Mouse (Mus musculus) liver, embryonic 14.5 days (tissue): ENCODE measurements around the gene Traf1. TPM values are rescaled to one million over a fixed set of nuclear protein-coding genes. Genes with fewer than 3 reads are reported as not detected.

Experiments
- ATAC-seq: fragments of 200-750 bp; cut with Nextera tagmentation; 2 replicates; pipeline ENCODE4 v1.8.0; 2017; ENCODE audit warnings: moderate number of reproducible peaks, mild to moderate bottlenecking, moderate library complexity; ENCODE audit not compliant: insufficient read depth
- DNase-seq, 3 experiments: peaks; one replicate each; pipeline ENCODE4 v3.0.0-alpha.2; 2012 to 2013; ENCODE audit warnings: low read depth in 3 of 3, low spot score in 3 of 3
- H3K27ac ChIP-seq: fragments of 300-500 bp; sonication (generic); 2 replicates; pipeline ENCODE4 v1.5.1; 2014; ENCODE audit warnings: moderate library complexity, mild to moderate bottlenecking, control low read depth, inconsistent platforms
- H3K27me3 ChIP-seq: fragments of 300-500 bp; sonication (generic); 2 replicates; pipeline ENCODE4 v1.6.1; 2014; ENCODE audit warnings: mild to moderate bottlenecking, low read length, moderate library complexity; ENCODE audit not compliant: control insufficient read depth, insufficient read depth
- H3K36me3 ChIP-seq: fragments of 300-500 bp; sonication (generic); replicated peaks from 2 replicates; pipeline ENCODE4 v1.6.1; 2014; ENCODE audit warnings: low read depth; ENCODE audit not compliant: control insufficient read depth, insufficient read depth
- H3K4me1 ChIP-seq, 2 experiments: fragments of 200-500 bp in 1 of 2; fragments of 300-500 bp in 1 of 2; sonication (generic) in 1 of 2; replicated peaks; 2 replicates each; pipeline ENCODE4 v1.6.1; 2012 to 2014; ENCODE audit warnings: antibody characterized with exemption in 1 of 2, inconsistent platforms in 1 of 2, low read length in 1 of 2; ENCODE audit not compliant: control insufficient read depth in 2 of 2, insufficient read depth in 2 of 2
- H3K4me2 ChIP-seq: fragments of 300-500 bp; sonication (generic); 2 replicates; pipeline ENCODE4 v1.6.1; 2014; ENCODE audit warnings: low read depth, mild to moderate bottlenecking, control low read depth, moderate library complexity
- H3K4me3 ChIP-seq, 2 experiments: fragments of 200-500 bp in 1 of 2; fragments of 300-500 bp in 1 of 2; sonication (generic) in 1 of 2; 2 replicates each; pipeline ENCODE4 v1.5.1; 2012 to 2014; ENCODE audit warnings: low read depth in 2 of 2, low read length in 2 of 2, mild to moderate bottlenecking in 2 of 2, control low read depth in 1 of 2, inconsistent platforms in 1 of 2, moderate library complexity in 1 of 2; ENCODE audit not compliant: insufficient read depth in 1 of 2
- H3K9ac ChIP-seq: fragments of 300-500 bp; sonication (generic); replicated peaks from 2 replicates; pipeline ENCODE4 v1.6.1; 2014; ENCODE audit warnings: mild to moderate bottlenecking, control low read depth, moderate library complexity
- H3K9me3 ChIP-seq: fragments of 300-500 bp; sonication (generic); 2 replicates; pipeline ENCODE4 v1.6.1; 2016; ENCODE audit warnings: low read length, mixed read lengths; ENCODE audit not compliant: control insufficient read depth
- CTCF ChIP-seq: IDR thresholded peaks from 2 replicates; pipeline ENCODE4 v1.5.1; 2016; ENCODE audit warnings: antibody characterized with exemption, low read depth, control low read depth
- EP300 ChIP-seq: IDR thresholded peaks from 2 replicates; pipeline ENCODE4 v1.6.1; 2016; ENCODE audit warnings: antibody characterized with exemption, low read depth
- WGBS: fragments of 180-500 bp; shearing (Covaris S2); extraction: QIAGEN DNeasy Blood & Tissue Kit; methylation state at CpG from one replicate; pipeline ENCODE4 v1.1.7; 2014; ENCODE audit not compliant: insufficient replicate concordance; 5-methylcytosine and 5-hydroxymethylcytosine counted together
- polyA plus RNA-seq, 2 experiments: library from polyadenylated mRNA; depleted of rRNA in 1 of 2; stranded (reverse) in 1 of 2; unstranded in 1 of 2; fragments of >200 nt; fragmentation: Nextera tagmentation in 1 of 2; extraction: Ambion mirVana in 1 of 2; gene quantifications; 2 replicates each; pipeline versions ENCODE4 v1.2.1 to v1.2.3; 2012 to 2014

The Traf1 gene
- polyA plus RNA-seq, 2 experiments = 0.07 TPM; not detected in 1

- ATAC-seq (no peak), DNase-seq (no peak)
- 66% methylated on average over 13 of the region's 13 CpGs for WGBS
Observed at GRCm38 (mm10) chr2:34943556-34944120, 17.9 kb downstream of the Traf1 start.

GRCm38 (mm10) chr2:34941061-34941675 is 20.4 kb downstream of the Traf1 start:
- Histone ChIP-seq H3K9ac (no peak overlapping the region), H3K27ac (no peak overlapping the region), H3K36me3 (no peaks in the 10 kb centered on the region), H3K4me2 (no peak overlapping the region), H3K27me3 (no peaks in the 10 kb centered on the region), H3K4me1 (no peaks in the 10 kb centered on the region; a peak in 1 of 4 replicates), H3K9me3 (no peaks in the 10 kb centered on the region), H3K4me3 (no peak overlapping the region)
- no peak for DNase-seq
- TF ChIP-seq CTCF = no peak
- no peak for TF ChIP-seq EP300
- WGBS = 61% methylated on average over 11 of the region's 11 CpGs
- ATAC-seq = no peak

More at GRCm38 (mm10) chr2:34943556-34944120, 17.9 kb downstream of the Traf1 start:
- no peak for TF ChIP-seq CTCF
- TF ChIP-seq EP300 = no peak
- Histone ChIP-seq H3K4me1 (no peaks in the 10 kb centered on the region; a peak in 1 of 4 replicates), H3K4me3 (no peak overlapping the region), H3K27ac (no peak overlapping the region), H3K4me2 (no peak overlapping the region), H3K9me3 (no peaks in the 10 kb centered on the region), H3K9ac (no peak overlapping the region), H3K36me3 (no peaks in the 10 kb centered on the region), H3K27me3 (no peaks in the 10 kb centered on the region)

- Histone ChIP-seq H3K9me3 (no peaks in the 10 kb centered on the region), H3K9ac (no peak overlapping the region), H3K4me1 (no peaks in the 10 kb centered on the region; a peak in 1 of 4 replicates), H3K4me3 (no peak overlapping the region), H3K4me2 (no peak overlapping the region), H3K36me3 (no peaks in the 10 kb centered on the region), H3K27ac (no peak overlapping the region), H3K27me3 (no peaks in the 10 kb centered on the region)
- ATAC-seq (no peak), DNase-seq (no peak)
- WGBS = 71% methylated on average over 5 of the region's 5 CpGs
- no peak for TF ChIP-seq CTCF
- TF ChIP-seq EP300 = no peak
Observed at GRCm38 (mm10) chr2:34940246-34940645, 21.3 kb downstream of the Traf1 start.

- Histone ChIP-seq H3K36me3 (no peaks in the 10 kb centered on the region), H3K27ac (no peak overlapping the region), H3K4me3 (no peak overlapping the region), H3K9me3 (no peaks in the 10 kb centered on the region), H3K27me3 (no peaks in the 10 kb centered on the region), H3K9ac (no peak overlapping the region), H3K4me1 (no peaks in the 10 kb centered on the region), H3K4me2 (no peak overlapping the region)
- 26% methylated on average over 8 of the region's 8 CpGs for WGBS
- TF ChIP-seq CTCF = no peak
- ATAC-seq (no peak), DNase-seq (no peak)
Observed at GRCm38 (mm10) chr2:34938269-34939208, 23.0 kb downstream of the Traf1 start.

- 26% methylated on average over 5 of the region's 5 CpGs for WGBS
- no peak for ATAC-seq
- no peak for TF ChIP-seq EP300
- TF ChIP-seq CTCF = no peak
- H3K36me3 ChIP-seq = no peaks in the 10 kb centered on the region
- no peaks in the 10 kb centered on the region for H3K4me1 ChIP-seq
- H3K9me3 ChIP-seq = no peaks in the 10 kb centered on the region
- no peak overlapping the region for H3K4me2 ChIP-seq
- no peak overlapping the region for H3K4me3 ChIP-seq
- H3K27me3 ChIP-seq = no peaks in the 10 kb centered on the region
- no peak for DNase-seq
- no peak overlapping the region for H3K27ac ChIP-seq
- H3K9ac ChIP-seq = no peak overlapping the region
Observed at GRCm38 (mm10) chr2:34937460-34937859, 24.1 kb downstream of the Traf1 start.
